Mouse (Mus musculus): ENCODE results near the gene Mettl26.
"Not testable (repeated sequence)": the region's sequence is repeated elsewhere in the genome, so short reads cannot be mapped to it uniquely, and the experiment has no call there.

Gene Mettl26

GRCm38 (mm10) chr17:25869498-25869897 is 5.4 kb upstream of the Mettl26 start:
- no peak for DNase-seq (ENCODE audit: low read depth)

GRCm38 (mm10) chr17:25869954-25870353 is 4.9 kb upstream of the Mettl26 start:
- DNase-seq (ENCODE audit: low read depth) = no peak

GRCm38 (mm10) chr17:25871566-25871965 is 3.3 kb upstream of the Mettl26 start:
- DNase-seq (ENCODE audit: low read depth) = not testable (repeated sequence)

GRCm38 (mm10) chr17:25872676-25873075 is 2.2 kb upstream of the Mettl26 start:
- no peak for DNase-seq (ENCODE audit: low read depth)

- DNase-seq (ENCODE audit: low read depth) = no peak
Observed at GRCm38 (mm10) chr17:25873405-25874147, 1.3 kb upstream of the Mettl26 start.

DNA sequence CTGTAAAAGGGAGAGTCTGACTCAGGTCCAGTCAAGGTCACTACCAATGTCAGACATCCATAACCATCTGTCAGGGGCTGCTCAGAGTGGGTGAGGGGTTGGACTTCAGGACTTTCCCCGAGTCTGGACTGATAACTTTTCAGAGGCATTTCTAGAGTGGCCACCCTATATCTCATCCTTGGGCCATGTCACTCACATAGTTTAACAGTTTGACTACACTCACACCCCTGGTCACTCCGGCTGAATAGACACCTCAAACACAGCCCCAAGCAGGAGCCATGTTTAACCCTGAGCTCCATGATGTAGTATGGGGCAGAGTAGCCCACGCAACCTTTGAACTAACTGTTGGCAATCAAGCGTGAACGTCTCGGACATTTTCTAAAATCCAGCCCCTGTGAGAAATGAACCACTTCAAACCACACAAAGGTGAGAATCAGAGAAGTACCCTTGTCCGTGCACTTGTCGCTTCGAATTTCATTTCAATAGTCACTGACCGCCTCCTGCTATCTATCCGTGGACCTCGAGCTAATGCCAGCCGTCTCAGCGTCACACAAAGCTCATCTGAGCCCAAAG is 640 bp upstream of the Mettl26 start:
- no peak for DNase-seq (ENCODE audit: low read depth)

DNA sequence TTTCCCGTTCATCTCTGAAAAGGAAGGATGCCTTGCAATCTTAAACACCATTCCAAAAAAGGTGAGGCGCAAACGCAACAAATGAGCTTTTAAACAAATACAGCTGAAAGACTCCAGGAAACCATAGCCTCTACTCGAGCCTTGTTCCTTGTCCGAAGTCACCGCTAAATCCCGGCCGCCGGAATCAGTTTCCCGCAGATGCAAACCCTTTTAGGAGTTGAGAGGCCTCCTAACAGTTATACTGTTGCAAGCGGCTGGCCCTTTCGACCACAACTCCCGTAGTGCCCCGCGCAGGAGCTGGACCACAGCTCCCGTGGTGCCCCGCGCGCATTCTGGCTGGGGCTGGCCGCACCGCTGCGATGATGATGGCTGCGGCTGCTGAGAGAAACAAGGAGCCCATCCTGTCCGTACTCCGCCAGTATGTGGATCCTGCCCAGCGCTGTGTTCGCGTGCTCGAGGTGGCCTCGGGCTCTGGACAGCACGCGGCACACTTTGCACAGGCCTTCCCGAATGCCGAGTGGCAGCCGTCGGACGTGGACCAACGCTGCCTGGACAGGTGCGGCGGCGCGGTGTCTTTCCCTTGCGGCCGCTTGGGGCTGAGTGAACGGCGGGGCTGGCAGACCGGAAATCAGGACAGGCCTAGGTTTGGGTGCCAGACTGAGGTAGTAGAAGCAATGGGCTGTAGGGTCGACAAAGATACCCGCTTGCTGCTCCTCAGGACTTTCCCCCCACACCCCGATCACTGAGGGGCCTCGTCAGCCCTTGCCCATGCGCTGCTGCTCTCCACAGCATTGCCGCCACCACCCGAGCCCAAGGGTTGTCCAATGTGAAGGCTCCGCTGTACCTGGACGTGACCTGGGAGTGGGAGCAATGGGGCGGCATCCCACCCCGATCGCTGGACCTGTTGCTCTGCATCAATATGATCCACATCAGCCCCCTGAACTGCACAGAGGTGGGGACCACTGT is 580 bp downstream of the Mettl26 start:
- DNase-seq (ENCODE audit: low read depth) = peak; percentile 88

DNA sequence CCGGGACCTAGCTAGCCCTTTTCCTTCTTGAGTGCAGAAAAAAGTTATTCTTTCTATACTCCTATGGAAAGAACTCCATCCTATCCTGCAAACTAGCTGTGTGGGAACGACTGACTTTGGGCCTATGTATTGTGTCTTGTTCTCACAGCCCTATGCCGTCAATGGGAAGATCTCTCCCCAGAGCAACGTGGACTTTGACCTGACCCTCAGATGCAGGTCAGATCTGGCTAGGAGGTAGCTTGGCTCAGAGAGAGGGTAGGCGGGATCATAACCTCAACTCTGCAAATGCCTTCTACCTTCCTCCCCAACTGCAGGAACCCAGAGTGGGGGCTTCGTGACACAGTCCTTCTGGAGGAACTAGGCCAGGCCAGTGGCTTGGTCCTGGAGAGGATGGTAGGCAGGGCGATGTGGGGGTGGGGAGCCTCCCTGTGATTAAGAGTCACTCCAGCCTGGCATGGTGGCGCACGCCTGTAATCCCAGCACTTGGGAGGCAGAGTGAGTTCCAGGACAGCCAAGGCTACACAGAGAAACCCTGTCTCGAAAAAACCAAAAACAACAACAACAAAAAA is 1.6 kb downstream of the Mettl26 start:
- no peak for DNase-seq (ENCODE audit: low read depth)

GRCm38 (mm10) chr17:25877025-25877424 is 2.2 kb downstream of the Mettl26 start:
- no peak for DNase-seq (ENCODE audit: low read depth)

DNA sequence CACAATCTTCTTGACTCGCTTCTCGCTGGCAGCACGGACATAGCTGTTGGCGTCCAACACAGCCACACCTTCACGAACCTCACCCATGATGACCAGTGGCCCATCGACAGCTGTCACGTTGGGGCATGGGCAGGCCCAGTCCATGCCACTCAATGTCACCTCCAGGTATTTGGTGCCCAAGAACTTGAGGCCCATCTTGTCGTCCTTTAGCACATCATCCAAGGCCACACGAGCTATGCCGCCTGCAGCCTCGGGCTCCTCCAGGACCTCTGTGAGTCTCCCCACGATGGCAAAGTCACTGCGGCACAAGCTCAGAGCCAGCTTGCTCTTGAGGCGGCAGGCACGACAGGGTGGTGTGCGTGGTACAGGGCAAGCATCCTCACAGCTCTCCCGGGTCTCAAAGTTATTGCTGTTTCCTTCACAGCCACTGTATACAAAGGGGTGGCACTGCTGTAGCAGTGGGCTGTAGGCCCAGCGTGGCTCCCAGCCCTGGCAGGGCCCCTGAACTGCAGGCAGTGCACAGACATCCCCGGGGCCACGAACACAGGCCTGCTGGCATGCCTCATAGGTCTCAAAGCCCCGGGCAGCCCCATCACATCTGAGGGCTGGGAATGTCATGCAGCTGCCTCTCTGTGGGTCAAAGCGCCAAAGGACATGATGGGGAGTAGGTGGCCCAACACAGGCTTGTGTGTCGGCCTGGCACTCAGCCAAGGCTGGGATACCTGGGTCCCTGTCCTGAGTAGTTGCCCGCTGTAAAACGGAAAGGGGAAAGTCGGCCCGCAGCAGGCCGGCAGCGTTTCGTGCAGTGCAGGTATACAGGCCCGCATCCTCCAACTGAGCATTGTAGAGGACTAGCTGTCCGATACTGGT is 3.1 kb downstream of the Mettl26 start:
- DNase-seq (ENCODE audit: low read depth) = no peak

DNA sequence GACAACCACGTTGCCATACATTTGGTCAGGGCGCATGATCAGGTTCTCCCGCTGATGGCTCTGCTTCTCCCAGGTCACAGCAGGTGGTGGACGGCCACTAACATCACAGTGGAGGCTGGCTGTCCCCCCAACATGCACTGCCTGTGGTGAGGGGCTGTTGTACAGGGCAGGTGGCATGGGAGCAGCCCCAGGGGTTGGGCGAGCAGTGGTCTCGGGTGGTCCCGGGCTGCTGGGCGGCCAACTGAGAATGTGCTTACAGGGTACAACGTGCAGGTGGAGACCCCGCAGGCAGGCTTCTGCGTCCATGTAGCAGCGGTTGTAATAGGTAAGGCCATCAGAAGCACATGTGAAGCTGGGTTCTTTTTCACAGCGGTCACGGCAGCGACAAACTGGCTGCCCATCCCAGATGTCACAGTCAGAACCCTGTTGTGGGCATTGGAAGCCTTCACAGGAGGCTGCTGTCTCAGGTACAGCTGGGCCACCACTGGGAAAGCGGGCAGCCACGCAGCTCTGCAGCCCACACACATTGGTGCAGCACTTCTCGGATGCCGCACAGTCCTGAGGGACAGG is 3.8 kb downstream of the Mettl26 start:
- no peak for DNase-seq (ENCODE audit: low read depth)

DNA sequence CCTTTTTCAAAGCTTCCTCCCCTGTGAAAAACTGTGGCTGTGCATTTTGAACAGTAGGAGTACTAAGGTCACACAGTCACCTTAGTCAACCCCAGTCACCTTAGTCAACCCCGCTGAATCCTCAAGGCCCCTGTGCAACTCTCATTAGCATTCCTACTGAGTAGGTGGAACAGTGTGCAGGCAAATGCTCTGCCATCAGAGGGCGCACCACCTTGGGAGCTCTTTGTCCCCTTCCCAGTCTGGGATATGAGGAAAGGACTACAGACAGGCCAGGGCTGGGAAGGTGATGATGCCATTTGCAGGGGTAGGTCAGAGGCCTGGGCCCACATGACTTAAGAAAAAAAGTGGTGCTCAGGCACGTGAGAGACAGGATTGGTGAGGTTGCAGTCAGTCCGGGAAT is 4.4 kb downstream of the Mettl26 start:
- DNase-seq (ENCODE audit: low read depth) = no peak

- no peak for DNase-seq (ENCODE audit: low read depth)
Observed at GRCm38 (mm10) chr17:25879750-25880149, 4.9 kb downstream of the Mettl26 start.

GRCm38 (mm10) chr17:25880196-25880910 is 5.5 kb downstream of the Mettl26 start, which contains the start of gene Wfikkn1:
Wfikkn1 (minus strand) TSS chr17:25880858.
- DNase-seq (ENCODE audit: low read depth) = no peak

DNA sequence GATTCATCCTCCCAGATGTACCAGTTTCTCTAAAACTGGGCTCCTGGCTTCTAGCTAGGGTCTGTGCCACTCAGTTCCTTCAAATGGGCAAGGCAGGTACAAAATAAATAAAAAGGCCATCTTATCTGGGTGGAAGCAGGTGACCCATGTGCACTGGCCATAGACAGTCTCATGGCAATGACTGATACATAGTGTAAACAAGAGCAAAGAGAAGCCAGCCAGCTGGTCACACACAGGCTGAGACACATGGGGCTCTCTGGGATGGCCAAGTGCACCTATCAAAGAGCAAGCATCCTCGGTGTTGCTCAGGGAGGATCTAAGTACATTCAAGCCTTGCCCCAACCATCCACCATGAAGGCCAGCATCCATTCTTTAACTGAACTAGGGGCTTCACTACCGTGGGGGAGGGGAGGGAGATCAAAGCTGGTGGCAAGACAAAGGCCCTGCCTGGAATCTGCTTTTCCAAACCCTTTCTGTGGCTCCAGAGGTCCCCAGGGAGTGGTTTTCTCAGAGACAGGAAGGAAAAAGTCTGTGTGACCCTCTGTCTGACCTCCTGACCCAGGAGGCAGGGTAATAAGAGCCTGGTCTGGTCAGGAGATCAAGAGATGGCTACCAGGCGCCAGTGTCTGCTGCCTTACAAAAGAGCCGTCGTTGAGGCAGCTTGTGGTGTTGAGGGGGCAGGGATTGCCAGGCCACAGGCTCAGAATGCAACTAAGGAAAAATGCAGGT is 6.2 kb downstream of the Mettl26 start:
- DNase-seq (ENCODE audit: low read depth) = no peak

DNA sequence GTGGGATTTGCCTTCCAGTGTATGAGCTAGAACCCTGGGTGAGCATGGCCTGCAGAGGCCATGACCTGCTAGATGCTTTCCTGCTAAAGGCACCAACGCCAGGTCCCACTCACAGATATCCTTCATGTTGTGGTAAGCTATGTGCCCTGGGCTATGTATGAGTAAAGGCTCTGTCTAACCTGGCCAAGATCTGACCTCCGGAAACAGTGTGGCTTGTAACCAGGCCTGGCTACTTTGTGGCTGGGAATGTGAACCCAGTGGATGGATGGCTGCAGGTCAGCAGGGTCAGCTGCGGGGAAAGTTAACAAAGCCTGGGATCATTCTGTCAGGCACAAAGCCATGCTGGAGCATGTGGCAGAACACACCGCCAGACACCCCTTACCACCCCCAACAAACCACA is 6.8 kb downstream of the Mettl26 start:
- no peak for DNase-seq (ENCODE audit: low read depth)

DNA sequence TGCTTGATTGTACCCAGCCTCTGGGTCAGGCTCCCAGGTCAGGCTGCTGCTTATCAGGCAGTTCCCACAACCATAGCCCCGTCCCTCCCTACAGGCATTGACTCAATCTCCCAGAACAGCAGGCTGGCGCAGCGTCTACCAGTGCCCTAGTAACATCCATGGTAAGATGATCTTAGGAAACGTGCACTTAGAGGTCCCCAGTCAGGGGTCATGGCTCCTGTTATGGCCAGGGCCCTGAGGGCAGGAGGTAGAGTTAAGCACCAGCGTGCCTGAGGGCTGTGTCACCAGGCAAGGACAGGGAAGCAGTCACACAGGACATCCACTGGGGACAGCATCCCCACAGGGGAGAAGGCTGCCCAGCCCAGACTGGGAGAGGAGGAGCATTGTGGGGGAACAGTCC is 7.4 kb downstream of the Mettl26 start:
- no peak for DNase-seq (ENCODE audit: low read depth)

- no peak for DNase-seq (ENCODE audit: low read depth)
Observed at GRCm38 (mm10) chr17:25883268-25883667, 8.4 kb downstream of the Mettl26 start.

- DNase-seq (ENCODE audit: low read depth) = no peak
Observed at GRCm38 (mm10) chr17:25883824-25884223, 8.9 kb downstream of the Mettl26 start.

DNA sequence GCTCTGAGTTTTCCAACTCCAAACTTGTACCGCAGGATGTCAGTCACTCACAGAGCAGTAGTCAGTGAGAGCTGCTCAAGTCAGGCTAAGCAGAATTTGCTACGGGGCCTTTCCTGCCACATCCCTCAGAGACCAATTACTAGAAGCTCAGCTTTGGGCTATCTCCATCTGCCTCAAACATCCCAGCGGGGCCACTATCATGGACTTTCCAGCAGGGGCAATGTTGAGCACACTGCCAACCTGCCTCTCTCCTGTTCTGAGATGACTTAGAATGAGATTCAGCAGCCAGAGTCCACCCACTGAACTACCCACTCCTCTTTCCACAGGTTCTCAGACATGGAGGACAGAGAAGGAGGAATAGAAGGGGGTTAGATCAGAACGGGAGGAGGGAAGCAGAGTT is 10.8 kb downstream of the Mettl26 start:
- peak; percentile 43 for DNase-seq (ENCODE audit: low read depth)

Data from naive thymus-derived CD4-positive, alpha-beta T cell, adult 2 months (primary cell).